Mouse (Mus musculus): Measurements from ENCODE around the gene Acly. TPM values are rescaled to one million over a fixed set of nuclear protein-coding genes. Genes with fewer than 3 reads are reported as not detected.

The Acly gene
- polyA plus RNA-seq, 1 experiment from 2014 or later = 267 TPM

DNA sequence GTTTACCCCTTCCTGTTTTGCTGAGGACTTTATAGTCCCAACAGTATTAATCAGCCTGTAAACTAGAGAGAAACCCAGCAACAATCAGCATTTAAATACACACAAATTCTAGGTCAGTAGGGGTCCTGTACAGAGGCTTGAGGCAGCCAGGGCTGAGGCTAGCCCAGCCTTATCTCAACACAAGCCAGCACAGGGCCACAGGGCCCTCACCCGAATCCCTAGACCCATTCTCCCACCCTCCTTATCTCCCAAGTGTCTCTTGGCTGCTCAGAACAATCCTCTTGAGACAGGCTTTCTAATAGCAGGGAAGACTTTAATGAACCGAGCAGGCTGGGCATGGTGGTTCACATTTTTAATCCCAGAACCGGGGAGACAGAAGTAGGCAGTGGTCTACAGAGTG, 27.6 kb downstream of the Acly start:
- no peak overlapping the region for H3K4me3 ChIP-seq
- H3K4me1 ChIP-seq (replicated peaks) = no peaks in the 10 kb centered on the region
- H3K9ac ChIP-seq = no peak overlapping the region
- no peak overlapping the region for H3K4me2 ChIP-seq
- H3K9me3 ChIP-seq = no peaks in the 10 kb centered on the region
- ATAC-seq (ENCODE audit: low read depth) = no peak
- H3K27me3 ChIP-seq = no peaks in the 10 kb centered on the region
- 90% methylated on average over 3 of the region's 3 CpGs for WGBS
- H3K27ac ChIP-seq (replicated peaks) = no peak overlapping the region
- peaks cover 100% of the 10 kb centered on the region for H3K36me3 ChIP-seq

DNA sequence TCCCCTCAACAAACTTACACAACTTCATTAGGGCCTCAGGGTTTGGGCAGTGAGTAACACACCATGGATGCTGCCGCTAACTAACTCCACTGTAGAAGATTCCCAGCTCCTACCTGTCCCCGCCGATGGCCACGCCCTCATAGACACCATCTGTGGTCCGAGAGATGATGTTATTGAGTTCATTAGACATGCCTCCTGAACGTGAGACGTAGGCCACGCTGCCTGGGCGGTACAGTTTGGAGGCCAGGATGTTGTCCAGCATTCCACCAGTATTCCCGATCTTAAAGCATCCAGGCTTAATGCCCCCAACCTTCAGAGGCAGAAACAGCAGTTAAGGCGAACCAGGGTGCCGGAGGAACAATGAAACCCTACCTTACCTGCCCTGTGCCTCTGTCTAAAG, 34.0 kb downstream of the Acly start:
- 94% methylated on average over 12 of the region's 12 CpGs for WGBS
- Histone ChIP-seq H3K4me1 (replicated peaks) (no peaks in the 10 kb centered on the region), H3K36me3 (peaks cover 96% of the 10 kb centered on the region), H3K4me2 (no peak overlapping the region), H3K27me3 (no peaks in the 10 kb centered on the region), H3K4me3 (no peak overlapping the region), H3K9me3 (no peaks in the 10 kb centered on the region), H3K9ac (no peak overlapping the region), H3K27ac (replicated peaks) (no peak overlapping the region)
- no peak for ATAC-seq (ENCODE audit: low read depth)

DNA sequence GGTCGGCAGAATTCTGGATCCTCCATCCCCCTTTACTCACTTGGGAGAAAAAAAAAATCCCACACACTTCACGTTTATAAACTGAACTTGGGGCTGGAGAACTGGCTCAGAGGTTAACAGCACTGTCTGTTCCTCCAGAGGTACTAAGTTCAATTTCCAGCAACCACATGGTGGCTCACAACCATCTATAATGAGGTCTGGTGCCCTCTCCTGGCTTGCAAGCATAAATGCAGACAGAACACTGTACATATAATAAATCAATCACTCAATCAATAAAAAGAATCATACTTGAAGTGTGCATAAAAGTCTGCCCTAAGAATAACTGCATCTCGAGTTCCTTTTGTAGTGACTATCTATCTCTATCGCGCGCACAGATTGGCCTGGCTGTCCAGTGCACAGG, 36.8 kb downstream of the Acly start:
- no peak for ATAC-seq (ENCODE audit: low read depth)
- Histone ChIP-seq H3K4me3 (no peak overlapping the region), H3K9me3 (no peaks in the 10 kb centered on the region), H3K27me3 (no peaks in the 10 kb centered on the region), H3K27ac (replicated peaks) (no peak overlapping the region), H3K4me1 (replicated peaks) (no peaks in the 10 kb centered on the region), H3K4me2 (no peak overlapping the region), H3K36me3 (peaks cover 95% of the 10 kb centered on the region), H3K9ac (no peak overlapping the region)
- 89% methylated on average over 6 of the region's 6 CpGs for WGBS

DNA sequence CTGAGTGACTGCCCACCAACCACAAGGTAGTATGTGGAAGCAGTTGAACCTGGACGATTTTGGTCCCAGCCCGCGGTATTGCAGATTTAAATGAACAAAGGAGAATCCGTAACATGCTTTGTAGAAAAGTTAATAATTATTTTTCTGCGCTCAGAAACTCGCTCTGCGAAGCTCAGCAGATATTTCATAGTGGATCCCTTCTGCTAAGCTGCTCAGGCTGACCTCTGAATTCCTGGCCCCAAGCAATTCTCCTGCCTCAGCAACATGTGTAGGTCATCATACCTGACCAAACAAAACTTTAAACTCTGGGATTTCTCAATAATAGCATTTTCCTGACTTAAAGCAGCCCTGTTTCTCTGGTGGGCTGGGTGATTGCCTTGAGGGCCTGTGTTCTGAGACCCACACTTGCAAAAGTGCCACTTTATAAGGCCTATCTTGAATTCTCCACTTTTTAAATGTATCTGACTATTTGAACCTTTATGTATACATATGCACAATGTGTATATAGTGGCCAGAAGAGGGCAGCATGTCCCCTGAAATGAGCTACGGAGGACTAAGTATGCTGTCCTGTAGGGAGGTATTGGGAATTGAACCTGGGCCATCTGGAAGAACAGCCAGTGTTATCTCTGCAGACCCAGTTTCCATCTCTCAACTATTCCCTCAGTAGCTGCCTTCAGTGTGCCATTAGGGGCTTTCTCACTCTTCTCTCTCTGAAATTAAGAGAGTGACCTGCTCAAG, 41.8 kb downstream of the Acly start:
- H3K4me1 ChIP-seq (replicated peaks) = no peaks in the 10 kb centered on the region
- H3K36me3 ChIP-seq = peaks cover 99% of the 10 kb centered on the region
- no peak for ATAC-seq (ENCODE audit: low read depth)
- no peaks in the 10 kb centered on the region for H3K27me3 ChIP-seq
- 91% methylated on average over 8 of the region's 8 CpGs for WGBS
- no peaks in the 10 kb centered on the region for H3K9me3 ChIP-seq
- no peak overlapping the region for H3K27ac ChIP-seq (replicated peaks)
- no peak overlapping the region for H3K4me2 ChIP-seq
- no peak overlapping the region for H3K9ac ChIP-seq
- no peak overlapping the region for H3K4me3 ChIP-seq

DNA sequence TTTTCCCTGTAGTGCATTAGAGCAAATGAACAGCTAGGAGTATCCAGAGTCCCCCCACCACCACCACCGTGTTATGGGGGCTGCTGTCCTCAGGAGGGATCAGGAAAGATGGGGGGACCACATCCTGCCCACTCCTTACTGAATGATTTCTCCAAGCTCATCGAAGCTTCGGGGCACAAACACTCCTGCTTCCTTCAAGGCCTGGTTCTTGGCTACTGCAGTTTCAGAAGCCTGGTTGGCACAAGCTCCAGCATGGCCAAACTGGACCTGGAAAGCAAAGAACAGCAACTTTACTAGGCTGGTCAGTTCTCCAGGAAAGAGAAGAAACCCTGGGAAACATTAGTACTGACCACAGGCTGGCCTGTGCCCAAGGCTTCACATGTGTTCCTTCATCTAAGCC, 43.3 kb downstream of the Acly start:
- WGBS = 93% methylated on average over 3 of the region's 3 CpGs
- H3K9ac ChIP-seq = no peak overlapping the region
- no peak overlapping the region for H3K27ac ChIP-seq (replicated peaks)
- no peak overlapping the region for H3K4me3 ChIP-seq
- H3K4me1 ChIP-seq (replicated peaks) = no peaks in the 10 kb centered on the region
- ATAC-seq (ENCODE audit: low read depth) = no peak
- peaks cover 99% of the 10 kb centered on the region for H3K36me3 ChIP-seq
- no peaks in the 10 kb centered on the region for H3K9me3 ChIP-seq
- no peak overlapping the region for H3K4me2 ChIP-seq
- H3K27me3 ChIP-seq = no peaks in the 10 kb centered on the region

DNA sequence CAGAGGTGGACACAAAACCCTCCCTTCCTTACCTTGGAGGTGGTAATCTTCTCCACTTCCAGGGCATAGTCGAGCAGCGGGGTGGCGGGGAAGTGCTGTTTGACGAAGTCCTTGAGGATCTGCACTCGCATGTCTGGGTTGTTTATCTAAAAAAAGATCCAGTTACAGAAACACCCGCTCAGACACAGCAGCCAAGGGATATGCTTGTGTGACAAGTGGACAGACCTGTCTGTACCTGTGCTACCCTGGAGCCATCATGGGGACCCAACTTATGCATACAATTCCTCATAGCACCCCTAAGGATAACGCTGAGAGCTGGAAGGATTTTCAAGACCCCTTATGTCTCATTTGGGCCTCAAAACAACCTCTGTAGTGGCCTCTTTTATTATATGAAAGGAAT, 48.6 kb downstream of the Acly start:
- no peak for ATAC-seq (ENCODE audit: low read depth)
- Histone ChIP-seq H3K9me3 (no peaks in the 10 kb centered on the region), H3K4me3 (no peak overlapping the region), H3K9ac (no peak overlapping the region), H3K27ac (replicated peaks) (no peak overlapping the region), H3K4me1 (replicated peaks) (no peaks in the 10 kb centered on the region), H3K36me3 (peaks cover 83% of the 10 kb centered on the region), H3K4me2 (no peak overlapping the region), H3K27me3 (no peaks in the 10 kb centered on the region)
- 92% methylated on average over 7 of the region's 7 CpGs for WGBS

DNA sequence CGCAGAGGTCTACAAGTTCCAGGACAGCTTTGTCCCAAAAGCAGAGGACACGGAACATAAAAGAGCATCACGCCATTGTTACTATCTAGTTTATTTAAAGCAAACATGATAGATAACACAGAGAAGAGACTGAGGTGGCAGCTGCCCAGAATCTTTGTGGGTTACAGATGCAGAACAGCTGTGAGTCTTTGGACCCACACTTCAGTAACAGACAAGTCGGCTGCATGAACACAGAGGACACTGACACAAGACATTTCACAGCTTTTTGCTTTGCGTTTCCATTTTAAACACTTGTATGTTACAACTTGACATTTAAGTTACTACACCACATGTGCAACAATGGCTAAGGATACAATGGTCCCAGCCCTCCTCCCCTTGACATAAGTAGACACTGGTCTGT, 51.5 kb downstream of the Acly start:
- no peak for ATAC-seq (ENCODE audit: low read depth)
- WGBS = 93% methylated on average over 5 of the region's 5 CpGs
- Histone ChIP-seq H3K4me2 (no peak overlapping the region), H3K4me3 (no peak overlapping the region), H3K36me3 (peaks cover 54% of the 10 kb centered on the region), H3K9me3 (no peaks in the 10 kb centered on the region), H3K9ac (no peak overlapping the region), H3K27ac (replicated peaks) (no peak overlapping the region), H3K27me3 (no peaks in the 10 kb centered on the region), H3K4me1 (replicated peaks) (peaks cover 6% of the 10 kb centered on the region)

DNA sequence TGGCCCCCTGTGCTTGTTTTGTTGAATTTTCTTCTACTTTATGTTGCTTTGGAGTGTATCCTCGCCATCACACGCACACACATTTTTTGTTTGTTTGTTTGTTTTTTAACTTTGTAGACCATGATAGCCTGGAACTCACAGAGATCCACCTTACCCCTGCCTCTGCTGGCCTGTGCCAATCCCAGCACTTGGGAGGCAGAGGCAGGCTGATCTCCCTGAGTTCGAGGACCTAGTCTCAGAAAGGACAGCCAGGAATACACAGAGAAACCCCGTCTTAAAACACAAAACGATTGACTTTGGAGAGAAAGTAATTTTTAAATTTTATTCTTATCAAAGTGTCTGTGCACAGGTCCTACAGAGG, 54.9 kb downstream of the Acly start:
- no peaks in the 10 kb centered on the region for H3K9me3 ChIP-seq
- H3K36me3 ChIP-seq = peaks cover 20% of the 10 kb centered on the region
- no peak overlapping the region for H3K9ac ChIP-seq
- H3K27ac ChIP-seq (replicated peaks) = no peak overlapping the region; the same call in 1 of the 2 replicates
- ATAC-seq (ENCODE audit: low read depth) = no peak; the same call in 1 of the 2 replicates
- H3K4me2 ChIP-seq = 0 out of 2 replicates have a peak overlapping the region, but pooled peaks have one; percentile 6
- peaks cover 33% of the 10 kb centered on the region for H3K4me1 ChIP-seq (replicated peaks)
- 32% methylated on average over 5 of the region's 5 CpGs for WGBS
- H3K4me3 ChIP-seq = peak overlapping the region; percentile 97
- no peaks in the 10 kb centered on the region for H3K27me3 ChIP-seq

DNA sequence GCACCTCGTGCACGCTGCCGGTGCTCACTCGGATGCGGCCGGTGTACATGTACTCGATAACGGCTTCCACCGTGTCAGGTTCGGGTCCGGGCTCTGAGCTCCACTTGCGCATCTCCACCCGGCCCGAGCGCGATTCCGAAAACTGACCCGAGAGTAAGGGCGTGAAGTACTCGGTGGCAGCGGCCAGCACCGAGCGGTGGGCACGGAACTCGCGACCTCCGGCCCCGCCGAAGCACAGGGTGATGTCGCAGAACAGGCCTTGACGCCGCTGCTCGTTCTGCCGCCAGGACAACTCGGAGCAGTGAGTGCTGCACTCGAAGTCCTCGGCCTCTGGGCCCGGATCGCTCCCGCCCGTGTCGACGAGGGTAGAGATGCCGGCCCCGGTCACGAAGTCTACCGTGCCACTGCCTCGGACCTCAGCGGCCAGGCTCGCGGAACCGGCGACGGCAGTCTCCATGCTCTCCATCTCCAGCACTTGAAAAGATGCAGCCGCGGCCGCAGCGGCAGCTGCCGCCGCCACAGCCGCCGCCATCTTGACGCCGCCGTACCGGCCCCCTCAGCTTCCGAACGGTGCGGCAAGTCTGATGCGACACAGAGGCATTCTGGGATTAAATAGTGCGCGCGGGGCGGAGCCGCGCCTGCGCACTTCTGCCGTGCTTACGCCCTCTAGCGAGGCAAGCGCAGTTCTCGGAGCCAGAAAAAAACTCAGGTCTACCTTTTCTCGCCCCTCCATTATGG, 55.4 kb downstream of the Acly start, which contains the start of gene Klhl11:
Klhl11 (minus strand) TSS at position 545 of the 738 bp plus-strand sequence.
- Histone ChIP-seq H3K4me3 (peak within 1 kb of the TSS; percentile 97), H3K36me3 (peaks cover 17% of the 10 kb centered on the region), H3K4me2 (peak within 1 kb of the TSS; percentile 74), H3K4me1 (replicated peaks) (peaks cover 33% of the 10 kb centered on the region), H3K27ac (replicated peaks) (peak within 1 kb of the TSS; percentile 92), H3K9ac (peak within 1 kb of the TSS; percentile 96), H3K9me3 (no peaks in the 10 kb centered on the region), H3K27me3 (no peaks in the 10 kb centered on the region)
- ATAC-seq (ENCODE audit: low read depth) = peak; percentile 93
- WGBS = under 1% methylated on average over 83 of the region's 83 CpGs

DNA sequence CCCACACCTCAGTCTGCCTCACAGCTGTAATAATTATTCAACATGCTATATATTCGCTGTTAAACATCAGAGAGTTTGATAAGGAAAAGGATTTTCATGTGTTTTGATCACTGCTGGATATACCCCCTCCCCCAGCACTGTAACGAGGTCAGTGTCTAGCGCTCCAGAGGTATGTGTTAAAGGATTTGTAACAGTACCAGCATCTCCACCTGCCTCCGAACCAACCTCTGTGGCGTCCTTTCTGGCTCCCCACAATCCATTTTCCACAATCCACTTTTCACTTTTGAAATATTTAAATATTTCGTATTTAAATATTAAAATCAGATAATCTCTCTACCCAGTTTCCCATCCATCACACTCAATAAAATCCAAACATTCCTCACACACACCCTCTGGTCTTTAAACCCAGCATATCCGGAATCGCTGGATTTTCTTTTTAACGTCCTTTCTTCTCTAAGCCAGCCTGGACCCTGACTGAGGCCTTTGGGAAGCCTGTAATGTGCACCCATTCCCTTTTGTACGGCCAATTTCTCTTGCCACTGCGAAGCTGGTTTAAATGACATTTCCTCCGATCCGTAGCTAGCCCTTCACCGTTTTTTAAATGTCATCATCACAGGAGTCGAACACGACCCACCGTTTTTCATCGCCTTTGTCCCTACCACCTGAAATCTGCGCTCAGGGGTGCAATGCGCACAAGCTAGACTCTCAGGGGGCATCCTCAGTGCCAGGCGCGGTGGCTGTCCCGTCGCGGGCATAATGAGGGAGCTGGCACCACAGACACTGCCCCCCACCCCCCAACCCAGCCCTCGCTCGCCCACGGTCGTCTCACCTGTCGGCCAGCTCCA, 56.2 kb downstream of the Acly start:
- peak overlapping the region; percentile 97 for H3K4me3 ChIP-seq
- peaks cover 17% of the 10 kb centered on the region for H3K36me3 ChIP-seq
- no peaks in the 10 kb centered on the region for H3K9me3 ChIP-seq
- H3K27me3 ChIP-seq = no peaks in the 10 kb centered on the region
- ATAC-seq (ENCODE audit: low read depth) = peak; percentile 37
- WGBS = 4% methylated on average over 30 of the region's 30 CpGs
- H3K27ac ChIP-seq (replicated peaks) = peak overlapping the region; percentile 92
- peaks cover 33% of the 10 kb centered on the region for H3K4me1 ChIP-seq (replicated peaks)
- peak overlapping the region; percentile 74 for H3K4me2 ChIP-seq
- H3K9ac ChIP-seq = peak overlapping the region; percentile 96

DNA sequence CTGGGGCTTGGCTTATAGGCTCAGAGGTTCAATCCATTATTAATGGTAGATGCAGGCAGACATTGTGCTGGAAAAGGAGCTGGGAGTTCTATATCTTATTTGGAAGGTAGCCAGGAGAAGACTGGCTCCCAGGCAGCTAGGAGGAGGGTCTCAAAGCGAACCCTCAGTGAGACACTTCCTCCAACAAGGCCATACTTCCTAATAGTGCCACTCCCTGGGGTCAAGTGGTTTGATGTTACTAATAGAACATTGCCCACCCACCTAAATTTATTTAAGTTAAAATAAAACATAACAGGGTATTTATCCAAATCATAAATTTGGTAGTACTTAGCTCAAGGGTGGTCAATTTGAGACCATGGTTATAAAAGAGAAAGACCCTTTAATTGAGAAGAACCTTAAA, 62.0 kb downstream of the Acly start:
- H3K27me3 ChIP-seq = no peaks in the 10 kb centered on the region
- no peaks in the 10 kb centered on the region for H3K9me3 ChIP-seq
- no peak overlapping the region for H3K9ac ChIP-seq
- H3K4me3 ChIP-seq = no peak overlapping the region
- H3K36me3 ChIP-seq = peaks cover 35% of the 10 kb centered on the region
- WGBS = 85% methylated on average over 1 of the region's 1 CpGs
- peaks cover 22% of the 10 kb centered on the region for H3K4me1 ChIP-seq (replicated peaks)
- H3K27ac ChIP-seq (replicated peaks) = no peak overlapping the region
- no peak overlapping the region for H3K4me2 ChIP-seq
- no peak for ATAC-seq (ENCODE audit: low read depth)

DNA sequence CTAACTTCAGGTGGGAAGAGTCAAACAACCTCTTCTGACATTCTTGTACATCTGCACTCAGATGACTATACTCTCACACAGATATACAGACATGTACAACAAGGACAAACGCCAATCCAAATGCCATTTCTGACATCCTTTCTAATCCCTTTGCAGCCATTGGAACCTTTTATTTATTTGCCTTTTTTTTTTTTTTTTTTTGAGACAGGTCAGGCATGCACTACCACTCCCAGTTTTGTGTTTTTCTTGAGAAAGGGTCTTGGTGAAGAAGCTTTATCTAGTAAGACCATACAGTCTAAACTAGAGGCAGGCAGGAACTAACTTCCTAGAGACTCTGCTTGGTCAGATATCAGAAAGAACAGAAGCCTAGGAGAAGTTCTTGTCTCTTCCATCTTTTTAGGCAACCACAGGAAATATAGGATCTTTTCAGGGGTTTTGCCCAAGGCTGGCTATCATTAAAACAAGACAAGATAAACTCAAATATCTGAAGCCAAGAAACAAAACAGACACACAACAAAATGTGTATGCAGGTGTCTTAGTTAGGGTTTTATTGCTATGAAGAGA, 62.5 kb downstream of the Acly start:
- Histone ChIP-seq H3K4me2 (no peak overlapping the region), H3K27ac (replicated peaks) (no peak overlapping the region), H3K9me3 (no peaks in the 10 kb centered on the region), H3K4me1 (replicated peaks) (peaks cover 20% of the 10 kb centered on the region), H3K9ac (no peak overlapping the region), H3K4me3 (no peak overlapping the region), H3K36me3 (peaks cover 35% of the 10 kb centered on the region), H3K27me3 (no peaks in the 10 kb centered on the region)
- no peak for ATAC-seq (ENCODE audit: low read depth)
- WGBS = 97% methylated on average over 1 of the region's 1 CpGs

Data from neural tube, embryonic 13.5 days (tissue).